Mouse (Mus musculus) right cerebral cortex, postnatal 36 days (tissue): ENCODE results near the gene Acot3.

Experiments
- DNase-seq, 2 experiments: peaks; one replicate each; pipeline ENCODE4 v3.0.0; 2022; ENCODE audit warnings: low spot score in 2 of 2, mixed read lengths in 1 of 2

Gene Acot3

DNA sequence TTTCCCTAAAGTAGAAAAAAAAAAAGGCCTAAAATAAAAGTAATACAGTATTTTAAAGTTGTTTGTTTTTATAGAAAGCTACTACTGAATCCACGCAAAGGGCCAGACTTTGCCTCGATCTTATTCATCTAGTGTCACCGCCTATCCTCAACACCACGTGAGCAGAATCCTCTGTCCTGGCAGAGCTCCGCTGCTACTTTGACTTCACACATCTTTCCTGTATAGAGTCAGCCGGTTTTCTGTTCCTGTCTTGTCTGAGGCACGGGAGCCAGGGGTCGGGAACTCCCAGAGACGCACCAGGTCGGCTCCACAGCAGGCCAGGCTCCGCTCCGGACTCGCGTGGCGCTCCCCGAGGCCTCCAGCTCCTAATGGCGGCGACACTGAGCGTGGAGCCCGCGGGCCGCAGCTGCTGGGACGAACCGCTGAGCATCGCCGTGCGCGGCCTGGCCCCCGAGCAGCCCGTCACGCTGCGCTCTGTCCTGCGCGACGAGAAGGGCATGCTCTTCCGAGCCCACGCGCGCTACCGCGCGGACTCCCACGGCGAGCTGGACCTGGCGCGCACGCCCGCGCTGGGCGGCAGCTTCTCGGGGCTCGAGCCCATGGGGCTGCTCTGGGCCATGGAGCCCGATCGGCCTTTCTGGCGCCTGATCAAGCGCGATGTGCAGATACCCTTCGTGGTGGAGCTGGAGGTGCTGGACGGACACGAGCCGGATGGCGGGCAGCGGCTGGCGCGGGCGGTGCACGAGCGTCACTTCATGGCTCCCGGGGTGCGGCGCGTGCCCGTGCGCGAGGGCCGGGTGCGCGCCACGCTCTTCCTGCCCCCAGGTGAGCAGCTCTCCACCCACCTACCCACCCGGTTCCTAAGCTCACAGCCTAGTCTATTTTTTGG lies 48.9 kb downstream of the Acot3 start, which contains the start of gene Acot6:
Gene Acot6 (plus strand): TSS at position 51 of the 889 bp plus-strand sequence.
- DNase-seq, result peak; percentile 11 to 34

DNA sequence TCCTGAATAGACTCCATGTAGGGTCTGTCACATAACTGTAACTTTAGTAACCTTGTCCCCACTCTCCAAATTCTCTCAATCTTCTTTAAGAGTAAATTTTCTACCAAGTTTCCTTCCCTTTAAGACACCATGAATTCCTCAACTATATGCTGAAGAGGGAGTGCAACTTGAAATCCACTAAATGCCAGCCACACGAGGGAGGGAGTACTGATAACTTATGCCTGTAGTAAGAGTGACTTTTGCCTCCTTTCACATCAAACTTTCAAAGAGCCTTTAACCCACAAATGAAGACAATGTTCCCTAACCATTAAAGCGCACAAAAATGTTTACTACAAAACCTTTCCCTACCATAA lies 49.5 kb downstream of the Acot3 start:
- no peak for DNase-seq

DNA sequence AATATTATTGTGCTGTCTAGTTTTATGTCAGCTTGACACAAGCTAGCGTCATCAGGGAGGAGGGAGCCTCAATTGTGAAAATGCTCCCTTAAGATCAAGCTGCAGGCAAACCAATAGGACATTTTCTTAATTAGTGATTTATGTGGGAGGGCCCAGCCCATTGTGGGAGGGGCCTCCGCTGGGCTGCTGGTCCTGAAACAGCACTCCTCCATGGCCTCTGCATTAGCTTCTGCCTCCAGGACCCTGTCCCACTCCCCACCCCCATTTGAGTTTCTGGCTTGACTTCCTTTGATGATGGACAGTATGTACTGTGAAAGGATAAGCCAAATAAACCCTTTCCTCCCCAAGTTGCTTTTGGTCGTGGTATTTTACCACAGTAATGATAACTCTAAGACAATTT lies 55.1 kb downstream of the Acot3 start:
- no peak for DNase-seq

DNA sequence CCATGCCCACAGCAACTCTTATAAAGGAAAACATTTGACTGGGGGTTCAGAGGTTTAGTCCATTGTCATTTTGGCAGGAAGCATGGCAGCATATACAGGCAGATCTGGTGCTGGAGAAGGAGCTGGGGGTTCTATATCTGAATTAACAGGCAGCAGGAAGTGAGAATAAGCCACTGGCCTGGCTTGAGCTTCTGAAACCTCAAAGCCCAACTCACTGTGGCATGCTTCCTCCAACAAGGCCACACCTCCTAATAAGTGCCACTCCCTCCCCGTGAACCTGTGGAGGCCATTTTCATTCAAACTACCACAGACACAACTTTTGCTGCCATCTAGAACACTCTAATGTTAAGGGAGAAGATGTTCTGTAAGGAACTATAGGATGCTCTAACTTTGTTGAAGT lies 55.7 kb downstream of the Acot3 start:
- DNase-seq, result no peak

DNA sequence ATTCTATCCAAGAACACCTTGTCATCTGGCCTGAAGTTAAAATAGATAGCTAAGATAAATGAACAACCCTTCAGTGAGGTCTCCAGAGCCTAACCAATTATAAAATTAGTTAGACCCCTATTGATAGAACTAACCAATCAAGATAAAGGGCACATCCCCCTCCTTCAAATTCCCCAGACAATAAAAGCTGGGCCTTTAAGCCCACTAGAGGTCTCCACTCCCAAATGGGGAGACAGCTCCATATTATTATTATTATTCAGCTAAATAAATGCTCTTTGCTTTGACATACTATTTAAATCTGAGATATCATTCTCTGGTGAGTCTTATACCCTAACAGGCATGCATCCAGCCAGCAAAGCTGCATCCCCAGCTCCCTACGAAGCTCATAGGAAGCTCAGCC lies 58.0 kb downstream of the Acot3 start:
- no peak for DNase-seq
